Mouse (Mus musculus) retina, embryonic 14.5 days (tissue): Measurements from ENCODE around the gene Ing4.

Experiments
- DNase-seq: peaks from one replicate; pipeline ENCODE4 v3.0.0-alpha.2; 2015; ENCODE audit warnings: low spot score

Ing4 gene

DNA sequence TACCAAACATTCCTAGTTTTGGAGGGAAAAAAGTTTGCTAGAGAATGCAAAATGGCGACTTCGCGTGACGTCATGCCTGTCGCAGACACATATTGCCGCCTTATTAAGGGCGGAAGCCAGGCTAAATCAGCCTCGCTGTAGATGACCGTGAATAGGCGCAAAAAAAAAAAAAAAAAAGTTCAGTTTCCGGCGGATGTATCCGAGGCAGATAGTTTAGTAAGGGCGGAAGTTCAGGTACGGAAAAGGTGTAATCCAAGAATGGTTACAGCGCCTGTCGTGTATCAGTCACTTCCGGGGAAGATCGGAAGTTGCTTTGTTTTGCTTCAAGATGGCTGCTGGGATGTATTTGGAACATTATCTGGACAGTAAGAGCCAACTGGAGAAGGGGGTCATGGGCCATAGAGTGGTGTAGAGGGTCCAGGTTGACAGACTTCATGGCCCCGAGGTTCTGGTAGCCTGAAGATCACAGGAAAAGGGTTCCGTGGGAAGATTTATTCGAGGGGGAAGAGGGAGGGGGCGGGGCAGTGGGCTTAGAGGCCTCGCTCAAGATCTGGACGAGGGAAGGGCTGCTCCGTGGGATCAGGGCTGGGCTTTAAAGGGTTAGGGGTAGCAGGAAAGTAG lies at the start of gene Ing4:
TSS of gene Ing4 (plus strand) at position 228 of the 621 bp plus-strand sequence.
- DNase-seq = peak; percentile 96

DNA sequence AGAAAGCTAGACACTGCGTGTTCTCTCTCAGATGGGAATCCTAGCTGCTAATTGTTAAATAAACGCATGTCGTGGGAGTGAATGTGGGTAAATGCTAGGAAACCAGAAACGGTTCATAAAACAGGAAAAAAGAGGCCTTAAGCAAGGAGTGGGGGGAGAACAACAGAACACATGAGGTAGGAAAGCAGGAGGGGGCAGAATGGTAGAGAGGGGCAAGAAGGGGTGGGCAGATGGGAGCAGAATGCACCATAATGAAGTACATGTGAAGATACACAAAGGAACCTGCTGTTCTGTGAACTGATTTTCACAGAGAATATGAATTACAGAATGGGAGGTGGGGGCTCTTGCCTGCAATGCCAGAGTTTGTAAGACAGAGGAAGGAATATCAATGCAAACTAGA lies 47.3 kb upstream of the Ing4 start:
- DNase-seq = no peak

DNA sequence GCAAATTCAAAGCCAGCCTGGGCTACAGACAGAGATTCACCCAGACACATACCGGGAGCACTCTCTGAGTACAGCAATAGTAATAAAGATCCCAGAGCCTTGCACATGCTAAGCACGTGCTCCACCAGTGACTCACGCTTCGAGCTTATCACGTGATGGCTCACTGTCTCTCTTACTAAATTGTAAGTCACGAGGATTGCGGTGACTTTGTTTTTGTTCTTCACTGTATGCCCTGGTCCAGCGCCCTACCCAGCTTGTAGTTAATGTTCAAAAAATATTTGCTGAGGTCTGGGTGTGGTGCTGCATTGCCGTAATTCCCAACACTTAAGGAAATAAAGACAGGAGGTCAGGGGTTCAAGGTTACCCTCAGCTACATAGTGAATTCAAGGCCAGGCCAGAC lies 46.2 kb upstream of the Ing4 start:
- no peak for DNase-seq

DNA sequence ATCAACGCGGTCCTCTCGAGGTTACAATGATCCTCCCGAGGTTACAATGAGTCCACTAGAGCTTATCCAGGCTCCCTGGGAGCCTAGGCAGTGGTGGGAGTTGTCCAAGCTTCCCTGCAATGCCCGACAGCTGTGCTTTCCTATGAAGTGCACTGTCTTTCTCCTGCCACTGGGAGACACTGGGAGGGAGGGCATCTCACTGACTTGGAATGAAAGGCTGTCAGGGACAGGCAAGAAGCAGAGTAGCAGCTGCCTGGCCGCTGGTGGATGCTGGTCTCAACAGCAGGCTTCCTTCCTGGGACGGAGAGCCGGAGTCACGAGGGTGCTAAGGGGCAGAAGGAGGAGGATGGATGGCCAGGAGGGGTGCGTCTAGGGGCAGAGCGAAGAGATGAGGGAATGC lies 45.7 kb upstream of the Ing4 start:
- DNase-seq = peak; percentile 70

DNA sequence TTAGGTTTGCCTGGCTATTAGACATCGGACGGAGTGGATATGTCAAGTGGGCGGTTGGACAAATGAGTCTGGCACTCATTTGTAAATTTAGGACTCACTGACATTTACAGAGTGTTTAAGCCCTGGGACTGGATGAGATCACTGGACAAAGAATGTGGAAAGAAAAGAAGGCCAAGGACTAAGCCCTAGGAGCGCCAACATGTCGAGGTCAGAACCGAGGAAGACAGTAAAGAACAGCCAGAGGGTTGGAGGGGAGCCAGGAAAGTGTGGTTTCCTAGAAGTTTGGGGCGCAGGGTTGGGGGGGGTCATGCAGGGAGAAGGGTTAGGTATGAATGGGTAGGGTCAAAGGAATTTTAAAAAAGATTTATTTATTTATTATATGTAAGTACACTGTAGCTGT lies 44.3 kb upstream of the Ing4 start:
- DNase-seq = no peak

DNA sequence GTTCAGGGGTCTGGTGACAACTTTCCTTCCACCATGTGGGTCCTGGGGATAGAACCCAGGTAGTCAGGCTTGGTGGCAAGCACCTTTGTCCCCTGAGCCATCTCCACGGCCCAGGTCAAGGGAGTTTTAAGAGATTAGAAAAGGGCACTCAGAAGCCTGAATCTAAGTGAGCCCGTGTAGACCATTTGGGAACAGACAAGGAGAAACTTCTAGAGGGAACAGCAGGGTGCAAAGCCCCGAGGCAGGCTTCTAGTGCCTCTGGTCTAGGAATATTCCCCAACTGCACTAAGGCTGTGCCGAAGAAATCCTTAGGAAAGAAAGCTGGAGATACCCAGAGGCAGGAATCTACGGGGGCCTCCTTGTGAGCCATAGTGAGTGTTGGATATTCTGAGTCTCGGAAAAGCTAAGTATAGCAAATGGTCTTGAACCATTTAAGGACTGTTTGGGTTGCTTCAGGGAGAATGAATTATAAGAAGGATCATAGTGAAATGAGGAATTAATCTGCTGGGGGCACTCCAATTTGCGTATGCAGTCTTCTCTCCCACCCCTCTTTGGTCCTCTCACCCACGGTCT lies 43.6 kb upstream of the Ing4 start:
- no peak for DNase-seq

DNA sequence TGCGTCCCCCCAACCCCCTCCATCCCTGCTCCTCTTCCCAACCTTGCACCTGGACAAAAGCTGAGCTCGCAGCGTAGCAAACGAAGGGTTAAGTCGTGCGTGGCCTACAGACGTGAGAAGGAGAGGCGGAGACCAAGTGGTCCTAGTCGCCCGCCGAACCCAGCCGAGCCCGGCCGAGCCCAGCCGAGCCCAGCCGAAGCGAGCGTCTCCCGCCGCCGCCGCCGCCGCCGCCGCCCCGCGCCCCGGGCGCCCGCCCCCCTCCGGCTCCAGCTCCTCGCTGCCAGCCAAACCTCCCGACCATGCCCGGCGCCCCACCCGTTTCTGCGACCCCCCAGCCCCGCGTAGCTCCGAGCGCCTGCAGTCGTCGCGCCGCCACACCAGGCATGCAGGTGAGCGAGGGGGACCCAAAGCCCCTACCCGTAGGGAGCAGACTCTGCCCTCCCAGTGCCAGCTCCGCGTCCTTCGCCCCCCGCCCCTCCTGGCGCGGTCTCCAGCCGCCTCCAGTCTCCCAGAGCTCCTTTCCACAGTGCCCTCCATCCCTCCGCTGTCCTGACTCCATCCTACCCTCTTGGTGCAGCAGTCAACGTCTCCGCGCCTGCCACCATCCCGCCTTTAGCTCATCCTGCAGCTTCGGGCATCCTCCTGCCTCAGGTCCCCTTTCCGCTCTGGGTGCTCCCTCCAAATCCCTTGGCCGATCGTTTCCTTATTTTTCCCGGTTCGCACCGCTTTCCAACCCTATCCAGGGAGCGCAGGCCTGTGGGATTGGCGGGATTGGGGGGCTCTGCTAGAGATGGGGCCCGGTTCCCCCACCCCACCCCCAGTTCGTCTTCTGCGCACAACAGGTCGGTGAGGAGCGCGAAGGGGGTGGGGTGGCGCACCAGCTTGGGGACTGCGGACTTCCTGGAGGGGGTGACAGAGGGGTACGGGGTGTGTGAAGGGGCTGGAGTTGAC lies 42.7 kb upstream of the Ing4 start, which contains the start of gene Pianp:
TSS of gene Pianp (plus strand) at position 144 of the 951 bp plus-strand sequence.
- DNase-seq = peak; percentile 77

DNA sequence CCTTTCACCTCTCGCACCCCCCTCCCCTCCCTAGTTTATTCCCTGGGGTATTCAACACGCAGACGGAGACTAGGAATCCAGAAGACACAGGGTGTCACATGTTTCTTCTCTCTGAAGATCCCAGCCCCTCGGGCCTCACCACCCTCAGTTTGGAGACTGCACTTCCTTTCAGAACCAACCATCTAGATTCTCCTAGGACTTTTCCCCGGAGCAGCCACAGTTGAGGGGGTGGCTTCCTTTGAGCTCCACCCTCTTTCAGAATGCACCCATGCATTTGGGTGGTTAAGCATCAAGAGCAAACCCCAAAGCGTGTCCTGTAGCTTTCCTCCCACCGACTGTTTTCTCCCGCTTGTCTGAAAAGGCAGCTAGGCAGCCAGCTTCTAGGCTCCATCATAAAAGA lies 41.5 kb upstream of the Ing4 start:
- no peak for DNase-seq

DNA sequence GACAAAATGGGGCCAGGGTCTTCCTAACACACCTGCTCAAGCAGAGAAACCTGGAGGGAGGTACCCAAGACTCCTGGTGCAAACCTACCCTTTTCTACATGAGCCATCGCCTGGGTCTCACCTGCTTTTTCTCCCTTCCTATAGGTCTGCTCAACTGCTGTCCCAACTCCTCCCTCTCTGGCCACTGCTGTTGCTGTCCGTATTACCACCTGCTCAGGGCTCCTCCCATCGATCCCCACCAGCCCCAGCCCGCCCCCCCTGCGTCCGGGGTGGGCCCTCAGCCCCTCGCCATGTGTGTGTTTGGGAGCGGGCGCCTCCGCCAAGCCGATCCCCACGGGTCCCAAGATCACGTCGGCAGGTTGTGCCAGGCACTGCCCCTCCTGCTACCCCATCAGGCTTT lies 40.5 kb upstream of the Ing4 start:
- DNase-seq = no peak

DNA sequence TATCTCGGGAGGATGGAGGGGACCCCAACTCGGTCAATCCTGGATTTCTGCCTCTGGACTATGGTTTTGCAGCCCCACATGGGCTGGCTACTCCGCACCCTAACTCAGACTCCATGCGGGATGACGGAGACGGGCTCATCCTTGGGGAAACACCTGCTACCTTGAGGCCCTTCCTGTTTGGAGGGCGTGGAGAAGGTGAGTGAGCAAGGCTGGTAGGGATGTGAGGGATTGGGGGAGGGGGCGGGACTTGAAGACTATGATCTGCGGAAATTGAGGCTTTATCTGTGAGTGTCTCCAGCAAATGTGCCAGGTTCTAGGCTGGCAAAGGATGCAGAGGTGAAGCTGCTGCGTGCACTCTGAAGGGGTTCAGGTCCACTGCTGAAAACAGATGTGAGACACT lies 40.0 kb upstream of the Ing4 start:
- no peak for DNase-seq

DNA sequence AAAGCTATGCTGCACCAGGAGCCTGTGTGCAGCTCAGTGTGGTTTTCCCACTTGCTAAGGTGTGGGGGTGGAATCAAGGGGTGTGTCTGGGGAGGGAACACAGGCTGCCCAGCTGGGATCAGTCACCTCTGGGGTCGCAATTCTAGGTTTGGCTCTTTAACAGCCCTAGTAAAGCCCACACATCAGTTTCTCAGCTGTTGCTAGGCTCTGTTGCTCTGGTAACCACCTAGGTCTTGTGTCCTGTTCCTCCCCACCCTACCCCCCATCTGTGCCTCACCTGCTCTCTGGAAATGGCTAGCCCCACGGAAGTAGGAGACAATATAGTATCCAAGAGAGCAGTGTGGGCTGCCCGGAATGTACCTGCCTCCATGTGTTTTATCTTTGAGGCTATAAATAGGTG lies 35.9 kb upstream of the Ing4 start:
- no peak for DNase-seq

DNA sequence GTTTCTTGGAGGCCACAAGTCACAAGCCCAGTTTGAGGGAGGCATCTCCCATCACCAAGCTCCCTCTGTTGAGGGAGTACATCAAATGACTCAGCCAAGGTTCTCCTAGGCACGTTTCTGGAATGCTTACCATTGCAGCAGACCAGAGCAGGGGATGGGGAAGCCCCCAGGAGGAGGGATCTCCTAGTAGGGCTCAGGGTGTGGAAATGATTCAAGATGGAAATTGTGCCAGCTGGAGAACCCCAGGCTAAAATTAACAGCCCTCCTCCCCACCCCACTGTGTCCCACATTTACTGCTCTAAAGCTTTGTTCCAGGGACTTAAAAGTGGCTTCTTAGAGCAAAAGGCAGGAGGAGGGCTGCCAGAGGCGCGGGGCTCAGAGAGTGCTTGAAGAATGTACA lies 34.5 kb upstream of the Ing4 start:
- DNase-seq = no peak

DNA sequence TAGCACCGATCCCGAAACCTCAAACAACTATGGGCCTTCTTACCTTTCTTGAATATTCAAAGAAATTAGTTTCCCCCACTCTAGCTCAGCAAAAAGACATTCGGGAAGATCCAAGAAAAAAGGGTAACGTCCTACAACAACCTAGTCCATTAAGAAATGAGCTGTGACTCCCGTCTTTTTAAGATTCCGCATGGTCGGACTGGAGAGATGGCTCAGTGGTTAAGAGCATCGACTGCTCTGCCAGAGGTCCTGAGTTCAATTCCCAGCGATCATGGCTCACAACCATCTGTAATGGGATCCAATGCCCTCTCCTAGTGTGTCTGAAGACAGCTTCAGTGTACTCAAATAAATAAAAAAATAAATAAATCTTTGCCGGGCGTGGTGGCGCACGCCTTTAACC lies 31.5 kb upstream of the Ing4 start:
- no peak for DNase-seq

DNA sequence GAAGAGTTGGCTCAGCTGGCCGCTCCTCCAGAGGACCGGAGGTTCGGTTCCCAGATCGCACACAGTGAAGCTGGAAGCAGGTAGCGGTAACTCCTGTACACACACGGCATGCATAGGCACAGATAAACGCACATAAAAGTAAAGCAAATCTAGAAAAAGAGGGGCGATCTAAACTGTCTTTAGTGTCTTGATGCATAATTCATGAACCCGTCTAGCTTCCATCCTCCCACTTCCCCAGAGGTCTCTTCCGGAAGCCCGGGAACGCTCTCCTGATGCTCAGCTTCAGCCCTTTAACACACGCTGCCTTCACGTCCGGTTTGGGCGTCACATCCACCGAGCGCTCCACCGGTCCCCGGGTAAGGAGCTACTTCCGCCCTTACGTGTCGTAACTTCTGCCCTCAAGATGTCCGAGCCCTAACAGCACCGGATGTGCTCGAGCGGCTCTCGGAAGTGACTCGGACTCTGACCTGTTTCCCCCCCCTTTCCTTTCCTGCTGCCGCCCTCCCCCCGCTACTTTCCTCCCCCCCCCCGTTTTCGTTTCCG lies 30.9 kb upstream of the Ing4 start:
- peak; percentile 97 for DNase-seq

DNA sequence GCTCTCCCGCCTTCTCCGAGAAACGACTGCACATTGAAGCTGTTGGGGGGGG lies 30.6 kb upstream of the Ing4 start, which contains the start of gene Zfp384:
TSS of gene Zfp384 (plus strand) at position 17 of the 52 bp plus-strand sequence.
- no peak for DNase-seq

DNA sequence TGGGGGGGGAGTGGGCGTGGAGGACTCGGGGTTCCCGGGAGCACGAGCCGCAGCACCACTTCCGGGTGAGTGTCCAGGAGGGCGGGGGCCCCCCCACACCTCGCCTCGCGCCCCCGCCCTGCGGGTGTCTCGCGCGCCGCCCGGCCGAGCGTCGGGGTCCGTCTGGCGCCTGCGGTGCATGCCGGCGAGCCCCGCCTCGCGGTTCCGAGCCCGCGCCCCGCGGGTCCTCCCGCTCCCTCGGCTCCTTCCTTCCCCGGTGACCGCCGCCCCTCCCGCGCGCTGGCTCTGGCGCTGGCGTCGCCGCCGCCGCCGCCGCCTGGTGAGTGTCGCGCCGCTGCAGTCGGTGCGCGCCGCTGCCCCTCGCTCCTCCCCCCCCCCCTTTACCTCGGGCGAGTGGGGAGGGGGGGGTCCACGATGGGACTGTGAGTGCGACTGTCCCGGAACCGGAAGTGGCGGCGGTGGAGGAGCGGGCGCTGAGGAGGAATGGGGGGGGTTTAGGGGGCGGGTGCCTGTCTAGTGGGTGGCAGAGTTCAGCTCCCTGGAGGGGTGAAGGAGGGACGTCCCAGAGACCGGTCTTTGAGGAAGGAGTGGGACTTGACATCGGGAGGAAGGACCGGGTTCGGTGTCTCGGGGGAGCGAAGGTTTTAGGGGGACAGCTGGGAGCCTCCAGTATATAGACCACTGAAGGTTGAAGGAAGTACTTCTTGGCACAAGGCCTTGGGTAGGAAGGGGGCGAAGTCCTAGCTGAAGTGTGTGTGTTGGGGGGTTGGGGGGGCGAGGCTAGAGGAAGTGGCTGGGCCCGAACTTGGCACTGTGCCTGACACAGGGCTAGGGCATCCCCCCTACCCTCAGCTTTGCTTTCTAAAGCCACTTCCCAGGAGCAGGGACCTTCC lies 30.1 kb upstream of the Ing4 start:
- peak; percentile 81 for DNase-seq

DNA sequence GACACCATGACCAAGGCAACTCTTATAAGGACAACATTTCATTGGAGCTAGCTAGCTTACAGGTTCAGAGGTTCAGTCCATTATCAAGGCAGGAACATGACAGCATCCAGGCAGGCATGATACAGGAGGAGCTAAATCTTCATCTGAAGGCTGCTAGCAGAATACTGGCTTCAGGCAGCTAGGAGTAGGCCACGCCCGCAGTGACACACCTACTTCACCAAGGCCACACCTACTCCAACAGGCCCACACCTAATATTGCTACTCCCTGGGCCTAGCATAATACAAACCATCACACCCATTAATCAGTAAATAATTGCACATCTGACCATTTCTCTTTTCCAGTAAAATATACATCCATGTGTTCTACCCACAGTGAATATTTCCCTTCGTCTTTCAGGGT lies 21.9 kb upstream of the Ing4 start:
- no peak for DNase-seq

DNA sequence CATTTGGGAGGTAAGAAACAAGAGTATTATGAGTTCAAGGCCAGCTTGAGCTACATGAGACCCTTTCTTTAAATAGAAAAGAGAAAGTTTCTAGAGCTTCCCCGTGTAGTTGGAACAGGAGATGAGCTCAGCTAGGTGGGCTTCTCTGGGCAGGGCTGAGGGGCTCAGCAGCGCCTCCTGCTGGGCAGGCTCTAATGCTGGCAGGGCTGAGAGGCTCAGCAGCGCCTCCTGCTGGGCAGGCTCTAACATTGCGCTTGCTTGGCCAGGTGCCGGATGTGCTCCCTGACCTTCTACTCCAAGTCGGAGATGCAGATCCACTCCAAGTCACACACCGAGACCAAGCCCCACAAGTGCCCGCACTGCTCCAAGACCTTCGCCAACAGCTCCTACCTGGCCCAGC lies 9.0 kb upstream of the Ing4 start:
- peak; percentile 82 for DNase-seq

DNA sequence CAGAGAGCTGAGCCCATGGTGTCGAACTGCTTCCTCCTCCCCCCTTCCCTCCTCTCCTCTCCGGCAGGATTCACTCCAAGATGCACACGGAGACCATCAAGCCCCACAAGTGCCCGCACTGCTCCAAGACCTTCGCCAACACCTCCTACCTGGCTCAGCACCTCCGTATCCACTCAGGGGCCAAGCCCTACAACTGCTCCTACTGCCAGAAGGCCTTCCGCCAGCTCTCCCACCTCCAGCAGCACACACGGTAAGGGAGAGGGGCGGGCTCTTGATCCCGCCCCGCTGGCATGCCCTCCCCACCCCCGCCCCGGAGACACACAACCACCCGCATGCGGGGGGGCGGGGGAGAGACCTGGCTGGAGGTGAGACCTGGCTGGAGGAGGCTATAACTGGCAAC lies 8.0 kb upstream of the Ing4 start:
- no peak for DNase-seq

DNA sequence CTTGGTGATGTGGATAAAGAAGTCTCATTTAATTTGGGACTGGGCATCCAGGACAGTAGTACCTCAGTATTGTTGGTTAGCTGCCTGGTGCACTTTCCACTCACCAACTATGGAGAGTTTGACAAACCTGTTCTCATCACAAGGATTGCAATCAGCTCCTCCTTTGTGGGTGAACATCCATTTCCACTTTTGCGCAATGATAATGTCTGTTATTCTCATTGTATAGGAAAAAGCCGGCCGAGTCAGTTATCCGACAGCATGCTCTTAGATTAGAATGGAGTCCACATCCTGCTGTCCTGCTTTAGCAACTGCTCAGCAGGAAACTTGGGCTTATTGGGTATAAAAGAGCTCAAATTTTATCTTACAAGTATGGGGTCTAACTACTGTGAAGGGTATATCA lies 894 bp upstream of the Ing4 start:
- no peak for DNase-seq

DNA sequence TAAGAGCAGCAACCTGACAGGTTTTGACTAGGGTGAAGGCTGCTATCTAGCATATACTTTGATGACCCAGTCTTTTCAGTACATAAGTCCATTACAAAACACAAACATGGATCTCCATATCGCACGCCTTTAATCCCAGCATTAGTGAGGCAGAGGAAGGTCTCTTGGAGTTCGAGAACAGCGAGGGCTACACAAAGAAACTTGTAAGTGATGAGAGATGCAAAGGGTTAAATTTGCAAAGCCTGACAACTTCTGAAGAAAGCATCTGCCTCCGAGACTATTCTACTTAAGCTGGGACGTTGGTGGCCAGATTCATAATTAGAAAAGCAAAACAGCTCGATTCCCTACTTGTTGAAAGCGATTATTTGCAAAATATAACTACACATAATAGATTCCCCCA lies 429 bp upstream of the Ing4 start:
- DNase-seq = no peak

DNA sequence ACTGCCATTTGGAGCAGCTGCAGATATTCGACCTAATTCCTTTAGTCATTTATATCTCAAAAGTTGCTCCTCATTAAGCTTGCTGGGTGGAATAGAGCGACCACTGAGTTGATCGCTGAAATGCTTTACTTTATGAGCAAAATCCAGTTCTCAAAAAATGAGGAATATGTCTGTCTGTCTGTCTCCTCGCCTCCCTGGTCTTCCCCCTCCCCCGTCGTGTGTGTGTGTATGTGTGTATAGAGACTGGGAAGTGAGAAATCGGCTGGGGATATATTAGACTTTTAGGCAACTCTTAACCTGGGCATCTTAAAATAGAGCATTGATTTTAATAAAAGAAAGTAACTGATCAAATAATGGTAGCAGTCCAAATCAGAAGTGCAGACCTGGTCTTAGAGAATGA lies 661 bp downstream of the Ing4 start:
- no peak for DNase-seq

DNA sequence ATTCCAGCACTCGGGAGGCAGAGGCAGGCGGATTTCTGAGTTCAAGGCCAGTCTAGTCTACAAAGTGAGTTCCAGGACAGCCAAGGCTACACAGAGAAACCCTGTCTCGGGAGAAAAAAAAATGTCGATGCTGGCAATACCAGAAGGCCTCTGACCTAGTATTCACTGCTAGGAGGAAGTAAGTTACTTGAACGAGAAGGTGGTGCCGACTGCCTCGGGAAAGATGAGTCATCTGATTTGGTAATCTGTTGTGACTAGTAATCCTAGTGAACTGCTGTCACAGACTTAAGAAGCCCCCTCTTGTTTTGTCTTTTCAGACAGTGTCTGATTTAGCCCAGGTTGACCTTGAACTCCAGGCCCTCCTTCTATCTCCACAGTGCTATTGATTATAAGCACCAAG lies 1.5 kb downstream of the Ing4 start:
- DNase-seq = no peak
